Mouse (Mus musculus) kidney, postnatal 25 days (tissue): ENCODE measurements at regions not wholly inside any gene's neighbourhood (a gene's known extent, or its start where the extent isn't known, plus 50 kb on each side); places are given as distances from the start of the nearest gene placed in this dataset.

Experiments
- DNase-seq, 2 experiments: peaks; one replicate each; pipeline ENCODE4 v3.0.0; 2021; ENCODE audit warnings: mixed read lengths in 2 of 2

- no peak for DNase-seq
These were observed 68.7 kb upstream of the Adrb1 start for GRCm38 (mm10) chr19:56653292-56653691.

- DNase-seq = no peak
These were observed 66.7 kb upstream of the Adrb1 start for GRCm38 (mm10) chr19:56655330-56655729.

DNA sequence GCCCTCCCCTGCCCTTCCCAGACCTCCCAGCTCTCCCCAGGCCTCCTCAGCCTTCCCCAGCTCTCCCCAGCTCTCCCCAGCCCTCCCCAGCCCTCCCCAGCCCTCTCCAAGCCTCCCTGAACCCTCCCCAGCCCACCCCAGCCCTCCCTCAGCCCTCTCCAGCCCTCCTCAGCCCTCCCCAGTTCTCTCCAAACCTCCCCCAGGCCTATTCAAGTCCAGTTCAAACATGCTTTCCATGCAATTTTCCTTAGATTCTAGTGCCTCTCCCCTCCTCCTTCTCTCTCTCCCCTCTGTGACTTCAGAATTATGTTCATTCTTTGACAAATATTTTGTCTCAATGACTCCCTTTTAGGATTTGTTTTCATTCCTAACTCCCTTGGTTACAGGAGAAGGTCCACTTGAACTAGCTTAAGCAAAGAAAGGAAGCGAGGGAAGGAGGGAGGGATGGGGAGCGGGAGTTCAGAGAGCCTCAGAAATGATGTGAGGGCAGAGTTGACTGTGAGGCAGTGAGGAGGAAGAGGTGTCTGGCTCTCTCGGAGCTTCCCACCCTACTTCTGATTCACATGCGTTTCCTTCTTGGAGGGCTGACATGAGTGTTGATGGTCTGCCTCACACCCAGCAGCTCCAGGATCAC lies 61.3 kb upstream of the Adrb1 start:
- DNase-seq = no peak

DNA sequence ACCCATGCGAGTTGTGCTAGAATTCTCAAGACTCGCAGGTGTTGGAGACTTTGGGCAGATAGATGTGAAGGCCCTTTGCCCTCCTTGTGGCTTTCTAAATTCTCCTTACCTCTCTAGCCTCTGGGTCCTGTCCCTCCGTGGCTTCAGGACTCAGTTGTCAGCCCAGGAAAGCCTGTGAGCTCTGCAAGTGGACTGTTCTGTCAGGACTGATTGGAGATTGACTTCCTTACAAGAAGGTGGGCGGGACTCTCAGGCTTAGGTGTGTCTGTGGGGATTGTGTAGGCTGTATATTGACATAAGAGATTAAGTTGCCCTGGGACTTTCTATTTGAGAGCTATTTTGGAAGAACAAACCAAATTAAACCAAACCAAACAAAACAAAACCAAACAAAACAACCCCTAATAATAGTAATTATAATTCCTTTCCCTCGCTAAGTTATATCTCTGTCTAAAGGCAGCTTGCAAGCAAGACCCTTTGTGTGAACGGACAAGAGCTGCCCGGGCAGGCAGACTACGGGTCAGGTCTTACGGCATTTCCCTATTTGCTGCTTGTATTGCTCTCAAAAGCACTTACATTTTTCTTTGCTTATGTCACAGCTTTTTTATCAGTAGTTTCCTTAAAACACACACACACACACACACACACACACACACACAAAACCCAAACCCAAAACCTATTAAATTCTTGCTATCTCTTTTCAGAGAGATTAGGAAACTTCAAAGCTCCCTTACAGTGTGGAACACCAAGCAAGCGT lies 58.3 kb upstream of the Adrb1 start:
- no peak for DNase-seq

GRCm38 (mm10) chr19:56664307-56664775 lies 57.7 kb upstream of the Adrb1 start:
- DNase-seq = no peak

GRCm38 (mm10) chr19:56664944-56665663 lies 56.9 kb upstream of the Adrb1 start:
- DNase-seq = no peak

- no peak for DNase-seq
These were observed 56.0 kb upstream of the Adrb1 start for GRCm38 (mm10) chr19:56665972-56666371.

DNA sequence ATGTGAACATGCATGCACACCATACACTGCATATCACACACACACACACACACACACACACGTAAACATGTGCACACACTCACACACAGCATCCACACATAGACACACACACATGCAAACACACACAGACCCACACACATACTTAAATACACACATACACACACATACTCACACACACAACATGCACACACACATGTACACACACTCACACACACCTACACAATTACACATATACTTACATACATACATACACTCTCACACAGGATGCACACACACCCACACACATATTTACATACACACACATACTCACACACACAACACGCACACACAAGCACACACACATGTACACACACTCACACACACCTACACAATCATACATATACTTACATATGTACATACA lies 54.1 kb upstream of the Adrb1 start:
- DNase-seq = no peak

DNA sequence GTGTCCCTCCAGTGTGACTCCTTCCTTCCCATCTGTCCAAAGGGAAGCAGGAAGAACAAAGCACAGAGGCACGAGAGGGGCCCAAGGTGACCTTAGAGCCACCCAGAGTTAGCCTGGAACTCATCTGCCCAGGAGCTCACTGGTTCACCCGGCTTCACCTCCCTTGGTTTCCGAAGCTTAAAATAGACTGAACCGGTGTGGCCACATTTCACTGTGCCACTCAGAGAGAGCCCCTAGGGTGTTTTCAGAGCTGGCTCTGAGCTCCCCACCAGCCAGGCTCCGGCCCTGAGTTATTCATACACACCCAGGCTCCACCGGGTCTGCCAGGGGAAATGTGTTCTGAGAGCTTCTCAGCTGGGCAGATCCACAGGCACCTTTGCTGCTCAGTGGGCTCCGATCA lies 53.0 kb upstream of the Adrb1 start:
- DNase-seq = peak; percentile 66 to 87

- DNase-seq = no peak
These were observed 52.5 kb upstream of the Adrb1 start for GRCm38 (mm10) chr19:56669468-56669867.
